Mouse (Mus musculus) urinary bladder, postnatal 36 days (tissue): ENCODE results near the gene Efna5.

Experiments
- DNase-seq, 2 experiments: peaks; one replicate each; pipeline ENCODE4 v3.0.0; 2022; ENCODE audit warnings: low spot score in 2 of 2, mixed read lengths in 1 of 2

Efna5 gene

DNA sequence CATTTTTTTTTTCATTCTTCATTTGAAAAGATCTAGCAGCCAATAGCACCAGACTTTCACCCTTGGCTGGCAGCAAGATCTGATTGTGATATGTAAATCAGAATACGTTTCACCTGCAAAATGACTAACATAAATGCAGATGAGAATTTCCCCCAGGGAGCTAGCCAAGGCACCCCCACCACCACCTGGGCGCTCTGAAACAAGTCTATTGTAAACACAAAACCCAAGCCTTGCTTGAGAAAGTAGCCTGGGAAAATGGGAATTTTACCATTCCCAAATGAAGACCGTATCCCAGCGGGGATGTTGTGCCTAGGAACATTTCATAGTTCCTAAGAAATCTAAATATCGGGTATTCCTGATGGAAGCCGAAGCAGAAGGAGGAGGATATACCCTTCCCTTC lies 92.3 kb downstream of the Efna5 start:
- DNase-seq: no peak

DNA sequence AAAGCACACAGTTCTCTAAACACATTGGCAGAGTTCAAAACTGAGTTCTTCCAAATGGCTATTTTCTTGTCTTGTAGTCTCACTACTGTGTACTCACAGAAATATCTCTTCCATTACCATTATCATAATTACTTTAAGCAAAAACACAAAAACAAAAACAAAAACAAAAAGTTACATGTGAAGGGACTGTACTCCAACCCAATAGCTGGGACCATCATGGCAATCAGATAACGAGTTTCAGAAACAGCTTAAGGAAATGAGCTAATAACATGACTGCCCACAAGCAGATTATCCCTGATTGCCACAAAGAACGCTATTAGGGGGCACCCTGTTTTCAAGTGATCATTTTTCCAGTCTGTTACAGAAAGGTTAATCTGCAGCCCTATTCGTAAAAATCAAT lies 93.3 kb downstream of the Efna5 start:
- DNase-seq: no peak

- DNase-seq: no peak
Observed at GRCm38 (mm10) chr17:62786602-62786907, 94.6 kb downstream of the Efna5 start.

GRCm38 (mm10) chr17:62785781-62786601 lies 95.1 kb downstream of the Efna5 start:
- DNase-seq: no peak

- no peak for DNase-seq
Observed at GRCm38 (mm10) chr17:62784274-62785171, 96.6 kb downstream of the Efna5 start.

- DNase-seq: peak; percentile 75 to 83
Observed at GRCm38 (mm10) chr17:62783524-62784273, 97.4 kb downstream of the Efna5 start.

DNA sequence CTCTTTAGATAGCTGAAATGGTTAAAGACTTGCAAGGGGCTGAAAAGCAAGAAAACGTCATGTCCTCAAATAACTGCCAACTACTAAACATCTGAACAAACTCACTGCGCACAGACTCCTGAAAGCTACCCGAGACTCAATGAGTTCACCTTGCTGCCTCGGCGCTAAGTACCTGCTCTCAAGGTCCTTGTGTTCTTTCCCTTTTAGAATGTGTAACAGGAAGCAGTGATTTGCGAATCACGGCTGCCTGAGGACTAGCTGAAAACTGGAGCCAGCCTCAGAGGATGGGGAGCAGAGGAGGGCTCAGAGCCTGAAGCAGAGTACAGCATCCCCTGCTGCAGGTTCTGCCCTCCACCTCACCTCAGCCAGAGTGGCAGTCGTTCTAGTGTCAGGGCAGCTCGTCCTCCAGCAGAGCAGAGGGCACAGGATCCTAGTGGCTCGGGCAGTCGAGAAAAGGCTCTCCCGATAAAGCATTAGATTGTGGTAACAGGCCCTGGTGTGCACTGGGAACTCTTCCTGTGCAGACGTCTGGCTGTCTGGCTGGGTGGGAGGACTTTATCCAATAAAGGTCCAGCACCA lies 98.2 kb downstream of the Efna5 start:
- DNase-seq: no peak

DNA sequence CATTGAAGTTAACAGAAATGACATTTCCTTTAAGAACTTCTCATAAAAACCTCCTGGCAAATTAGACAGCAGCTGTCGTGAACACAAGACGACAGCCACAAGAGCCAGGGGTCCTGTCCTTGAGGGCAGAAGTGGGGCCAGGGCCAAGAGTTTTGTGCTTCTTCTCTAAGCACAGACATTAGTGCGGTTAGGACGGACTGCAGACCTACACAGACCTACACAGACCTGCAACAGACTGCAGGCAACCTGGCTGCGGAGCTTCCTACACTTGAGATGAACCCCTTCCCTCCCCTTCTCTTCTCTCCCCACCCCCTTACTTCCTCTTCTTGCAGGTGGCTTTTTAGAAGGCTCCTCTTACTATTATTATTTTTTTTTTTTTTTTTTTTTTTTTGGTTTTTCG lies 100.0 kb downstream of the Efna5 start:
- DNase-seq: no peak

DNA sequence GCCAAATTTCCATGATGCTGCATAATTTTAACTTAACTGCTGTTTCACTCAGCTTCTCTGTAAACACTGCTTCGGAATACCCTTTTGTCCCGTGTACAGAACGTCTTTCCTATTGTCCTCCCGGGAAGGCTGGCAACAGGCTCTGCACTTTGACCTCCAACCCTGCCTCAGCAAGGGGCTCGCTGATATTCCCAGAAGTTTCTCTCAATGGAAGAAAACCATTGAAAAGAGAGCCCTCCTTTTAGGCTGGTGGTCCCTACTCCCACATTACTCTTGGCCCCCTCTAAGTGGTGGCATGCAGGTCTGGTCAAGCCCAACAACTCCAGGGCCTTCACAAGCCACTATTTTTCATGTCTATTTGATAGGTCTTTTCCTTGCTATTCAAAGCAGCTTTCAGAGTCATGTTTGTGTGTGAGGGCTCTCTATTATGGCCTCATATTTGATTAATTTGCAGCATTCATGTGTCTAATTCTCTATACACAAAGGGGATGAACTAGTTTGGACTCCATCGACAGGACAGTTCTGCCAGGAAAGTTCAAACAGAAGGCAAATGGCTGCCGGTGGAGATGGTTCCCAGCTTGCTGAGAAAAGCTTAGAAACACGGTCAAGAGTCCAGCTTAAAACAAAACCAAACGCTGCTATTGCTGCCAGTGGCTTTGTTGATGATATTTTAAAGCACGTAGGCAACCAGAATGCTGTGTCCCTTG lies 103.1 kb downstream of the Efna5 start:
- no peak for DNase-seq

DNA sequence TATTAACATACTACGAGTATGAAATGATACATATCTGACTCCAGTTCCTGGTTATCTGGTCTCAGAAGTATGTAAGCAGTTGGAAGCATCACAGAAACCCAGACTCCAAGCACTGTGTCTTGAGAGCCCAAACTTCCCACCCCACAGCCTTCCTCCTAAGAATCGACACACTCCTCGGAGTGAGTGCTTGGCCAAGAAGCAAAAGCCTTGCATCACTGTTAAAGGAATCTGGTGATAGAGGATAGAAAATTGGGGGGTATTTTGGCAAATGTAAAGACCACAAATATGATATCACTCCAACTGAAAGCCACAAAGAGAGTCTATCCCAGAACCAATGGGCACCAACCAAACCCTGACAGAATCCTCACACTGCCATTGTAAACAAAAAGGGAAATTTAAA lies 104.4 kb downstream of the Efna5 start:
- DNase-seq: no peak

DNA sequence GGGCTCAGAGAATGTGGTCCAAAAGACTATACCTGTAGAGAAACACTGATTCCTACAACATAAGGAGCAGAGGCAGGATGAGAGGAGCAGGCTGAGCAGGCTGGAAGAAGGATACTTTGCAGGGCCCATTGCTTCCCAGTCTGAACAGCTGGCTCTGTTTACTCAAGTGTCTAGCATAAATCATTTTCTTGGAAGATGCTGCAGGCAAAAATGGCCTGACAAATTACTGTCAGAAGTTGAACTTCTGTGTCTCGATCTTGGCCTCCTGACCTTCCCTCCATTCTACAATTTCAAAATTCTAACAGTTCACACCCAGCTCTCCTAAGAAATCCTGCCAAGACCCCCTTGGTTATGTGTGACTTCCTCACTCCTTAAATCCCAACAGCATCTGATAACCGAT lies 105.1 kb downstream of the Efna5 start:
- DNase-seq: peak; percentile 18 to 33

GRCm38 (mm10) chr17:62775401-62775800 lies 105.7 kb downstream of the Efna5 start:
- DNase-seq: no peak

DNA sequence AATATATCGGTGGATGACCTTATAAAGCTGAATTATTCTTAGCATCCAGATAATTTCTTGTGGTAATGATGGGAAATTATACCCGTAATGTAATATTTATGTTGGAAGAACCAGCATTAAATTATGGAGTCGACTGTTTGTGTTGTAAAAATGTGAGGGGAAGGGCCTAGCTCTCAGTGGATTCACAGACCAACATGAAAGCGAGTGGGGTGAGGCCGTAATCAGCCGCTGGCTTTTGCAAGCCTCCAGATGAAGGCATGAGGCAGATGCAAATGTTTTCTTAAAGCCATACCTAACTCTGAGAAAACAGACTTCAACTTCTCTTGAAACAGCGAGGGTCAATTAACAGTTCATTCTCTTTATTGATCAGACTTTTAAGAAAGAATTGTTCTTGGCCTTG lies 106.4 kb downstream of the Efna5 start:
- DNase-seq: no peak

- no peak for DNase-seq
Observed at GRCm38 (mm10) chr17:62766705-62767104, 114.4 kb downstream of the Efna5 start.

GRCm38 (mm10) chr17:62765165-62765564 lies 116.0 kb downstream of the Efna5 start:
- DNase-seq: no peak

DNA sequence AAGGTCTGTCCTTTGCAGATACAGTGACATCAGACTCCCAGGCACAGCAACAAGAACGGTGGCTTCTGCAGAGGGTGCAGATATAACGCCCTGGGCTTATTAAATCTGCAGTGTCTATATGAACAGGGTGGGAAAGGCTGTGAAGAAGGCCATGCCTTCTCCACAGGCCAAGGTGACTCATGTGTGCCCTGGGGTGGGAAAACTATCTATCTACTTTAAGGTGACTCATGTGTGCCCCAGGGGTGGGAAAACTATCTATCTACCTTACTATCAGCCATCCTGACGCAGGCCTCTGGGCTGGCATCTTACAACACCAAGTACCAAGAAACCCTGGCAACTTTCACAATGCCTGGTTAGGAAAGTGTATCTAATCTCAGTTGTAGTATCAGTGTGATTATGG lies 124.2 kb downstream of the Efna5 start:
- no peak for DNase-seq

DNA sequence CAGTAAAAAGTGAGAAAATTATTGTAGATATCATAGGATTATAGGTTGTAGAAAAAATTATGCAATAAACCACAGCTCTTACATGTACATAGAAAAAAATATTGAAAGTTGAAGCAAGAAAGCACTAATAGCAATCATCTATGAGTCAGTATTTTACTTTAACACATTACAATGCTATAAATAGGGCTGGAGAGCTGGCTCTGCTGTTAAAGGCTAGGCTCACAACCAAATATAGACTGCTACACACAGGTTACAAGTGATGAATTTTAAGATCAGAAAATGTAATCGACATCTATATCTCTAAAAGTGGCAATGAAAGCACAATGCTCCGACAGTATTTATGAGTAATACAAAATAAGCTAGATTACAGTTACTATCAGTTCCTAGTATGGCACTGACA lies 125.5 kb downstream of the Efna5 start:
- no peak for DNase-seq

- DNase-seq: no peak
Observed at GRCm38 (mm10) chr17:62754638-62755037, 126.5 kb downstream of the Efna5 start.

- no peak for DNase-seq
Observed at GRCm38 (mm10) chr17:62752381-62752889, 128.7 kb downstream of the Efna5 start.

GRCm38 (mm10) chr17:62750647-62751046 lies 130.5 kb downstream of the Efna5 start:
- DNase-seq: no peak
